Mouse (Mus musculus) lung, embryonic 15.5 days (tissue): ENCODE results near the gene Zkscan14. TPM values are rescaled to one million over a fixed set of nuclear protein-coding genes. Genes with fewer than 3 reads are reported as not detected.

Experiments used
- ATAC-seq: fragments of 200-750 bp; cut with Nextera tagmentation; 2 replicates; pipeline ENCODE4 v1.8.0; 2017; ENCODE audit warnings: moderate number of reproducible peaks, borderline replicate concordance; ENCODE audit not compliant: low FRiP score, low TSS enrichment; ENCODE audit errors: extremely low read depth
- H3K27ac ChIP-seq: fragments of 300-500 bp; sonication (generic); 2 replicates; pipeline ENCODE4 v1.5.1; 2015; ENCODE audit warnings: moderate library complexity, mild to moderate bottlenecking, inconsistent platforms
- H3K27me3 ChIP-seq: fragments of 300-500 bp; sonication (generic); 2 replicates; pipeline ENCODE4 v1.6.1; 2015; ENCODE audit warnings: inconsistent platforms
- H3K36me3 ChIP-seq: fragments of 300-500 bp; sonication (generic); 2 replicates; pipeline ENCODE4 v1.6.1; 2015; ENCODE audit warnings: inconsistent platforms
- H3K4me1 ChIP-seq: fragments of 300-500 bp; sonication (generic); 2 replicates; pipeline ENCODE4 v1.6.1; 2015; ENCODE audit warnings: inconsistent platforms
- H3K4me2 ChIP-seq: fragments of 300-500 bp; sonication (generic); 2 replicates; pipeline ENCODE4 v1.6.1; 2015; ENCODE audit warnings: inconsistent platforms, mild to moderate bottlenecking, moderate library complexity
- H3K4me3 ChIP-seq: fragments of 300-500 bp; sonication (generic); 2 replicates; pipeline ENCODE4 v1.5.1; 2015; ENCODE audit warnings: mild to moderate bottlenecking, inconsistent platforms
- H3K9ac ChIP-seq: fragments of 300-500 bp; sonication (generic); 2 replicates; pipeline ENCODE4 v1.6.1; 2015; ENCODE audit warnings: inconsistent platforms
- H3K9me3 ChIP-seq: fragments of 300-500 bp; sonication (generic); 2 replicates; pipeline ENCODE4 v1.6.1; 2016; ENCODE audit warnings: inconsistent platforms
- WGBS: fragments of 180-500 bp; shearing (Covaris S2); methylation state at CpG from one replicate; pipeline ENCODE4 v1.1.7; 2015; 5-methylcytosine and 5-hydroxymethylcytosine counted together
- polyA plus RNA-seq: library from polyadenylated mRNA; unstranded; fragments of >200 nt; fragmentation: Nextera tagmentation; extraction: Ambion mirVana; gene quantifications from 2 replicates; pipeline ENCODE4 v1.2.1, GENCODE M21; 2015

Gene Zkscan14
- polyA plus RNA-seq, 1 experiment from 2014 or later: 9.8 TPM

GRCm38 (mm10) chr5:145200387-145200786 is 1.3 kb downstream of the Zkscan14 start:
- no peak for ATAC-seq
- no peaks in the 10 kb centered on the region for H3K27me3 ChIP-seq
- peak overlapping the region; percentile 96; the same call in 1 of the 2 replicates for H3K4me2 ChIP-seq
- H3K36me3 ChIP-seq: peaks cover 11% of the 10 kb centered on the region
- H3K9me3 ChIP-seq: no peaks in the 10 kb centered on the region
- peak overlapping the region; percentile 89 for H3K4me3 ChIP-seq
- no peak overlapping the region for H3K9ac ChIP-seq
- 71% methylated on average over 7 of the region's 7 CpGs for WGBS
- H3K4me1 ChIP-seq: peaks cover 20% of the 10 kb centered on the region
- no peak overlapping the region for H3K27ac ChIP-seq

GRCm38 (mm10) chr5:145191962-145192361 is 9.7 kb downstream of the Zkscan14 start, which contains the start of gene Atp5j2:
Atp5j2 (minus strand) TSS chr5:145192062.
- ATAC-seq: no peak
- Histone ChIP-seq H3K4me3 (peak within 1 kb of the TSS; percentile 66), H3K36me3 (peaks cover 27% of the 10 kb centered on the region), H3K9ac (peak within 1 kb of the TSS; percentile 79), H3K27ac (peak within 1 kb of the TSS; percentile 79), H3K4me2 (peak within 1 kb of the TSS; percentile 72), H3K9me3 (no peaks in the 10 kb centered on the region), H3K4me1 (peaks cover 13% of the 10 kb centered on the region), H3K27me3 (no peaks in the 10 kb centered on the region)
- WGBS: 82% methylated on average over 2 of the region's 2 CpGs

GRCm38 (mm10) chr5:145190875-145191798 is 10.5 kb downstream of the Zkscan14 start:
- Histone ChIP-seq H3K27me3 (no peaks in the 10 kb centered on the region), H3K36me3 (peaks cover 35% of the 10 kb centered on the region), H3K4me1 (peaks cover 13% of the 10 kb centered on the region), H3K4me3 (peak overlapping the region; percentile 66), H3K9ac (peak overlapping the region; percentile 79), H3K9me3 (no peaks in the 10 kb centered on the region), H3K27ac (peak overlapping the region; percentile 79), H3K4me2 (peak overlapping the region; percentile 72)
- under 1% methylated on average over 41 of the region's 41 CpGs for WGBS
- peak; percentile 91 for ATAC-seq

GRCm38 (mm10) chr5:145190373-145190772 is 11.3 kb downstream of the Zkscan14 start:
- peaks cover 36% of the 10 kb centered on the region for H3K36me3 ChIP-seq
- H3K4me2 ChIP-seq: peak overlapping the region; percentile 72
- WGBS: 35% methylated on average over 5 of the region's 5 CpGs
- no peaks in the 10 kb centered on the region for H3K9me3 ChIP-seq
- peak overlapping the region; percentile 66 for H3K4me3 ChIP-seq
- peak overlapping the region; percentile 79 for H3K9ac ChIP-seq
- ATAC-seq: no peak
- H3K4me1 ChIP-seq: peaks cover 13% of the 10 kb centered on the region
- H3K27ac ChIP-seq: no peak overlapping the region
- no peaks in the 10 kb centered on the region for H3K27me3 ChIP-seq

- H3K4me3 ChIP-seq: no peak overlapping the region
- H3K9ac ChIP-seq: no peak overlapping the region
- no peak overlapping the region for H3K4me2 ChIP-seq
- no peaks in the 10 kb centered on the region for H3K9me3 ChIP-seq
- no peak for ATAC-seq
- H3K4me1 ChIP-seq: peaks cover 13% of the 10 kb centered on the region
- H3K27ac ChIP-seq: no peak overlapping the region
- peaks cover 35% of the 10 kb centered on the region for H3K36me3 ChIP-seq
- no peaks in the 10 kb centered on the region for H3K27me3 ChIP-seq
- WGBS: 91% methylated on average over 6 of the region's 6 CpGs
Observed at GRCm38 (mm10) chr5:145189416-145189815, 12.3 kb downstream of the Zkscan14 start.

GRCm38 (mm10) chr5:145185244-145185643 is 16.4 kb downstream of the Zkscan14 start:
- Histone ChIP-seq H3K27ac (no peak overlapping the region), H3K36me3 (peaks cover 72% of the 10 kb centered on the region), H3K4me3 (no peak overlapping the region), H3K4me1 (peaks cover 9% of the 10 kb centered on the region), H3K4me2 (no peak overlapping the region), H3K9ac (no peak overlapping the region), H3K27me3 (no peaks in the 10 kb centered on the region), H3K9me3 (no peaks in the 10 kb centered on the region)
- ATAC-seq: no peak
- 91% methylated on average over 2 of the region's 2 CpGs for WGBS

GRCm38 (mm10) chr5:145178461-145178980 is 23.1 kb downstream of the Zkscan14 start:
- no peaks in the 10 kb centered on the region for H3K4me1 ChIP-seq
- no peaks in the 10 kb centered on the region for H3K9me3 ChIP-seq
- H3K27me3 ChIP-seq: no peaks in the 10 kb centered on the region
- no peak overlapping the region for H3K9ac ChIP-seq
- no peak overlapping the region for H3K4me3 ChIP-seq
- peaks cover 98% of the 10 kb centered on the region for H3K36me3 ChIP-seq
- H3K4me2 ChIP-seq: no peak overlapping the region
- 83% methylated on average over 18 of the region's 18 CpGs for WGBS
- ATAC-seq: no peak
- no peak overlapping the region for H3K27ac ChIP-seq

- WGBS: under 1% methylated on average over 26 of the region's 28 CpGs
- ATAC-seq: peak; percentile 50
- Histone ChIP-seq H3K4me3 (peak overlapping the region; percentile 78), H3K36me3 (peaks cover 26% of the 10 kb centered on the region), H3K9me3 (no peaks in the 10 kb centered on the region), H3K9ac (peak overlapping the region; percentile 94), H3K4me1 (peaks cover 27% of the 10 kb centered on the region), H3K4me2 (peak overlapping the region; percentile 86), H3K27ac (peak overlapping the region; percentile 88), H3K27me3 (no peaks in the 10 kb centered on the region)
Observed at GRCm38 (mm10) chr5:145167306-145167661, 34.4 kb downstream of the Zkscan14 start.

- peak within 1 kb of the TSS; percentile 78 for H3K4me3 ChIP-seq
- H3K4me2 ChIP-seq: peak within 1 kb of the TSS; percentile 86
- ATAC-seq: peak; percentile 96
- H3K36me3 ChIP-seq: peaks cover 23% of the 10 kb centered on the region
- H3K9ac ChIP-seq: peak within 1 kb of the TSS; percentile 94
- WGBS: under 1% methylated on average over 51 of the region's 51 CpGs
- peak within 1 kb of the TSS; percentile 88 for H3K27ac ChIP-seq
- H3K27me3 ChIP-seq: no peaks in the 10 kb centered on the region
- no peaks in the 10 kb centered on the region for H3K9me3 ChIP-seq
- H3K4me1 ChIP-seq: peaks cover 27% of the 10 kb centered on the region
Observed at GRCm38 (mm10) chr5:145166536-145167305, 34.9 kb downstream of the Zkscan14 start, which contains the start of the genes Ptcd1 and Cpsf4. Ptcd1 (minus strand) TSS chr5:145167108. Cpsf4 (plus strand) TSS chr5:145167213.

- Histone ChIP-seq H3K27me3 (no peaks in the 10 kb centered on the region), H3K36me3 (peaks cover 16% of the 10 kb centered on the region), H3K9ac (no peak overlapping the region), H3K4me1 (peaks cover 27% of the 10 kb centered on the region), H3K4me2 (no peak overlapping the region), H3K27ac (no peak overlapping the region), H3K9me3 (no peaks in the 10 kb centered on the region), H3K4me3 (no peak overlapping the region)
- ATAC-seq: no peak
- 85% methylated on average over 15 of the region's 15 CpGs for WGBS
Observed at GRCm38 (mm10) chr5:145165184-145165583, 36.5 kb downstream of the Zkscan14 start.

GRCm38 (mm10) chr5:145164710-145165109 is 37.0 kb downstream of the Zkscan14 start:
- Histone ChIP-seq H3K27ac (no peak overlapping the region), H3K27me3 (no peaks in the 10 kb centered on the region), H3K36me3 (peaks cover 16% of the 10 kb centered on the region), H3K4me2 (no peak overlapping the region), H3K9ac (no peak overlapping the region), H3K4me1 (peaks cover 27% of the 10 kb centered on the region), H3K9me3 (no peaks in the 10 kb centered on the region), H3K4me3 (no peak overlapping the region)
- 40% methylated on average over 3 of the region's 3 CpGs for WGBS
- no peak for ATAC-seq
